Mouse (Mus musculus) limb, embryonic 12.5 days (tissue): ENCODE results near the gene A730049H05Rik. TPM values are rescaled to one million over a fixed set of nuclear protein-coding genes. Genes with fewer than 3 reads are reported as not detected.
A peak's percentile ranks its signal among the peaks of the same experiment; 100 is the strongest.

Experiments used
- ATAC-seq: fragments of 200-750 bp; cut with Nextera tagmentation; 2 replicates; pipeline ENCODE4 v1.8.0; 2017; ENCODE audit warnings: low read depth, moderate TSS enrichment; ENCODE audit not compliant: insufficient number of reproducible peaks, insufficient read depth, low FRiP score, low TSS enrichment
- H3K27ac ChIP-seq: fragments of 300-500 bp; sonication (generic); 2 replicates; pipeline ENCODE4 v1.5.1; 2016; ENCODE audit warnings: mild to moderate bottlenecking, moderate library complexity
- H3K27me3 ChIP-seq: fragments of 300-500 bp; sonication (generic); 2 replicates; pipeline ENCODE4 v1.6.1; 2016; ENCODE audit warnings: mild to moderate bottlenecking, moderate library complexity
- H3K36me3 ChIP-seq: fragments of 300-500 bp; sonication (generic); 2 replicates; pipeline ENCODE4 v1.6.1; 2016; ENCODE audit warnings: mild to moderate bottlenecking, moderate library complexity
- H3K4me1 ChIP-seq: fragments of 300-500 bp; sonication (generic); replicated peaks from 2 replicates; pipeline ENCODE4 v1.6.1; 2016
- H3K4me2 ChIP-seq: fragments of 300-500 bp; sonication (generic); 2 replicates; pipeline ENCODE4 v1.6.1; 2016; ENCODE audit warnings: mild to moderate bottlenecking, moderate library complexity
- H3K4me3 ChIP-seq: fragments of 300-500 bp; sonication (generic); replicated peaks from 2 replicates; pipeline ENCODE4 v1.5.1; 2016; ENCODE audit warnings: mild to moderate bottlenecking
- H3K9ac ChIP-seq: fragments of 300-500 bp; sonication (generic); replicated peaks from 2 replicates; pipeline ENCODE4 v1.6.1; 2016; ENCODE audit warnings: mild to moderate bottlenecking, moderate library complexity
- H3K9me3 ChIP-seq: fragments of 300-500 bp; sonication (generic); 2 replicates; pipeline ENCODE4 v1.6.1; 2016; ENCODE audit warnings: mild to moderate bottlenecking, moderate library complexity
- WGBS: fragments of 180-500 bp; shearing (Covaris S2); methylation state at CpG from one replicate; pipeline ENCODE4 v1.1.7; 2016; 5-methylcytosine and 5-hydroxymethylcytosine counted together
- polyA plus RNA-seq: library from polyadenylated mRNA; unstranded; fragments of >200 nt; fragmentation: Nextera tagmentation; extraction: Ambion mirVana; gene quantifications from 2 replicates; pipeline ENCODE4 v1.2.1, GENCODE M21; 2016

A730049H05Rik gene
- polyA plus RNA-seq: 0.35 TPM in 2 replicates

DNA sequence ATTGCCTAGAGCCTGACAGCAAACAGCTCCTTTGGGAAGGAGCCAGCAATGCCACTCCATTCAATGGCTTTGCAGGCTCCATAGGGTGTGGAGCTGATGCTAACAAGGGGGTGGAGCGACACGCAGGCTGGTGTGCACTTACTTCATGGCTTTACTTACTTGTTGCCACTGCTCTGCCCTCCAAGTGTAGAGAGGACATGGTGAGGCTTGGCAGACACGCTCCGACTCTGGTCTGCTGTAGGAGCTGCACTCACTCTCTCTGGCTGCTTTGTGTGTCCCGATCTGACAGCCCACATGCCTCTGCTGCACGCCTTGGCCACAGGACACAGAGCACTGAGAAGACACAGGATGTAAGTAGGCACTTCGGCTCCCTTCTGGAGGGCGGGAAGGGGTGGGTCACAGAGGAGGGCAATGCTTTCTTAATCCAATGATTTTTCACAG, at the start of gene A730049H05Rik:
Gene A730049H05Rik, plus strand, starts transcription at position 168 of the 441 bp plus-strand sequence.
- no peak within 1 kb of the TSS for H3K9ac ChIP-seq
- ATAC-seq: no peak
- H3K4me1 ChIP-seq: peaks cover 9% of the 10 kb centered on the region
- no peak within 1 kb of the TSS for H3K4me3 ChIP-seq
- H3K27me3 ChIP-seq: no peaks in the 10 kb centered on the region
- no peak within 1 kb of the TSS for H3K27ac ChIP-seq
- H3K9me3 ChIP-seq: no peaks in the 10 kb centered on the region
- peaks cover 11% of the 10 kb centered on the region; the same call in 1 of the 2 replicates for H3K36me3 ChIP-seq
- WGBS: 25% methylated on average over 8 of the region's 8 CpGs
- peak within 1 kb of the TSS; percentile 37 for H3K4me2 ChIP-seq

DNA sequence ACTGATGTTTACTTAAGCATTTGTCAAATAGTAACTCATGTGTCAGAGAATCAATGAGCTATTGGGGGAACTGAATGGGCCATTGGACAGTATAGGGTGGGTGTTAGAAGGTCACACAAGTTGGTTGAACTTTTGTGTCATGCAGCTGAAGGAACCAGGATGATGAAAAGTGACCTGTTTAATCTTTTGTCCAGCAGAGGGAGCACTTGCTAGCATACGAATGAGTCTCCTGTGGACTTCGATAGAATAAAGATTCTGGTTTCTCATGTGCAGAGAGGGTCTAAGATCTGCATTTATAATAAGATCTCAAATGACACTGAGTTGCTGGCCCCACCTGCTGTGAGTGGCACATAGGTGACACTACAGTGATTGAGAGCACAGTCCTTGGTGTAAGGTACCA, 39.9 kb upstream of the A730049H05Rik start:
- 42% methylated on average over 2 of the region's 2 CpGs for WGBS
- Histone ChIP-seq H3K4me1 (no peaks in the 10 kb centered on the region), H3K4me3 (no peak overlapping the region), H3K27ac (no peak overlapping the region), H3K9me3 (no peaks in the 10 kb centered on the region), H3K9ac (no peak overlapping the region), H3K36me3 (peaks cover 7% of the 10 kb centered on the region; the same call in 1 of the 2 replicates), H3K4me2 (no peak overlapping the region), H3K27me3 (no peaks in the 10 kb centered on the region)
- ATAC-seq: no peak

DNA sequence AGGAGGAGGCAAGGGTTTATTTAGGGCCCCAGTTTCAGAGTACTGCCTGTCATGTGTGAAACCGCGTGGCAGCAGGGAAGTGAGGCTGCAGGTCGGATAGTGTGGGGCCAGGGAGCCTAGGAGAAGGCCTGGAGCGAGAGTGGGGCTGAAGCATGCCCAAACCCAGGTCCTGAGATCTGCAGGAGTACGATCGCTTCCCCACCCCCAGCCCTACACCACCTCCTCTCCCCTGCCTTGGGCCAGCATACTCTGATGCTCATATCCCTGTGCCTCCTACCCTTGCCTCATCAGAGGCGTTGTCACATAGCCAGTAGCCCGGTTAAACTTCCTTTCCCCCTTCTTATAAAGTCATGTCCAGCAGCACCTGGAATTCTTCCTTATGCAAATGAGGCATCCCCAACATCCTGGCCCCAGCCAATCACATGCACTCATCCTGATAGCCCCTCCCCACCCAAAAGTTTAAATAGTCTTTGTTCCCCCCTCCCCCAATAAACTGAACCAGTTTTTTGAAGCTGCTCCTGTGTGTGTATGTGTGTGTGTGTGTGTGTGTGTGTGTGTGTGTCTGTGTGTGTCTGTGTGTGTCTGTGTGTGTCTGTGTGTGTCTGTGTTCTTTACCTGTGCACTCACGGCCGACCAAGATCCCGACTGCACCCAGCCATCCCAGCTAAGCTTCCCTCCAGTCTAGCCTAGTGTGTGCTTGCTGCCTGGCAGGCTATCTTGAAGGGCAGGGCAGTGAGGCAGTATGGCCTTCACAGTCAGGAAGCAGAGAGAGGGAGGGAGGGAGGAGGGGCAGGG, 36.9 kb upstream of the A730049H05Rik start:
- no peak for ATAC-seq
- no peak overlapping the region for H3K9ac ChIP-seq
- no peak overlapping the region for H3K27ac ChIP-seq
- H3K36me3 ChIP-seq: peaks cover 7% of the 10 kb centered on the region; the same call in 1 of the 2 replicates
- WGBS: 64% methylated on average over 11 of the region's 11 CpGs
- H3K9me3 ChIP-seq: no peaks in the 10 kb centered on the region
- H3K4me3 ChIP-seq: no peak overlapping the region
- H3K27me3 ChIP-seq: no peaks in the 10 kb centered on the region
- H3K4me1 ChIP-seq: no peaks in the 10 kb centered on the region
- H3K4me2 ChIP-seq: no peak overlapping the region

DNA sequence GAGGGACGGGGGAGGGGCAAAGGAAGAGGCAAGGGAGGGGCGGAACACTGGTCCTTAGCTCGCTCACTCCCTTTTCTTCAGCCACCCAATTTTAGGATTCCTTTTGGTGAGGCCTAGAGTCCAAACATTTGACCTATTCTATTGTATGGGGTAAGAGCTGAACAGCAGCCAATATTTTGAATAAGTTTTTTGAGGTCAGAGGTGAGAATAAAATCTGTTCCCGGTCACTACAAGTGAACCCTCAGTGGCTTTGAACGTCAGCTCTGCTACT, 36.4 kb upstream of the A730049H05Rik start:
- no peaks in the 10 kb centered on the region for H3K9me3 ChIP-seq
- no peak for ATAC-seq
- peaks cover 7% of the 10 kb centered on the region; the same call in 1 of the 2 replicates for H3K36me3 ChIP-seq
- H3K4me1 ChIP-seq: no peaks in the 10 kb centered on the region
- H3K4me2 ChIP-seq: no peak overlapping the region
- WGBS: 34% methylated on average over 5 of the region's 5 CpGs
- H3K27ac ChIP-seq: no peak overlapping the region
- no peaks in the 10 kb centered on the region for H3K27me3 ChIP-seq
- H3K9ac ChIP-seq: no peak overlapping the region
- no peak overlapping the region for H3K4me3 ChIP-seq

DNA sequence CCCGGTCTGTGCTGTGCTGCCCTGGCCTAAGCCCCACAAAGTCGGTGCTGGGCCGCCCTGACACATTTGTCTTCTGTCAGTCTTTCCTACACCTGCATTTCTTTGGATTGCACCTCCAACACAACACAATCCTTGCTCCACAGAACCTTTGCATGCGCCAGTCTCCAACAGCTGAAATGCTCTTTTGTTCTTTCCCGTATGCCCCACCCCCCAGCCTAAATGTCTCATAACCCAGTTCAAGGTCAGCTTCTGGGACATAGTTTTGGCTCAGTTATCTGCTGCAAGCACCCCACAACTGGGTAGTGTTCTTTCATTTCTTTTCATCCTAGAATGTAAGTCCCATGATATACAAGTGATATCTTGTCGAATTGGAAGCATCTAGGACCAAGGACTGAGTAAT, 34.8 kb upstream of the A730049H05Rik start:
- Histone ChIP-seq H3K4me2 (no peak overlapping the region), H3K27ac (no peak overlapping the region), H3K4me3 (no peak overlapping the region), H3K36me3 (no peaks in the 10 kb centered on the region; the same call in 1 of the 2 replicates), H3K9me3 (no peaks in the 10 kb centered on the region), H3K4me1 (peaks cover 1% of the 10 kb centered on the region; the same call in 1 of the 2 replicates), H3K27me3 (peaks cover 11% of the 10 kb centered on the region), H3K9ac (no peak overlapping the region)
- 87% methylated on average over 6 of the region's 6 CpGs for WGBS
- ATAC-seq: no peak

DNA sequence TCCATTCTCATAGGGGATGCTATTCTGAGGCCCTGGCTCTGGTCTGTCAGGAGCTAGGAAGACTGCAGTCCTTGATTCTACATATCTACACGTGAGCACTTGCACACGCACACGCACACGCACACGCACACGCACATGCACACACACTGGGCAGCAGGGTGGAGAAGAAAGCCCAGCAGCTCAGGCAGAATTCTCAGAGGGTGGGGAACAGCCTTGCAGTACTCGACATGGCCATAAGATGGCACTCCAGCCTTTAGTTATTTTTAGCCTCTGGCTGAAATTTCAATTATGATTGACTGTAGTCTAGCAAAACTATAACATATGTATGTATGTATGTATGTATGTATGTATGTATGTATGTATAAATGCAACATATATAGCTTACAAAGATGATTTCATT, 31.5 kb upstream of the A730049H05Rik start:
- Histone ChIP-seq H3K4me1 (peaks cover 8% of the 10 kb centered on the region; the same call in 1 of the 2 replicates), H3K9me3 (no peaks in the 10 kb centered on the region), H3K36me3 (no peaks in the 10 kb centered on the region; the same call in 1 of the 2 replicates), H3K4me3 (no peak overlapping the region), H3K9ac (no peak overlapping the region), H3K27me3 (peaks cover 12% of the 10 kb centered on the region), H3K27ac (no peak overlapping the region), H3K4me2 (no peak overlapping the region)
- no peak for ATAC-seq
- 19% methylated on average over 7 of the region's 7 CpGs for whole genome bisulfite sequencing

DNA sequence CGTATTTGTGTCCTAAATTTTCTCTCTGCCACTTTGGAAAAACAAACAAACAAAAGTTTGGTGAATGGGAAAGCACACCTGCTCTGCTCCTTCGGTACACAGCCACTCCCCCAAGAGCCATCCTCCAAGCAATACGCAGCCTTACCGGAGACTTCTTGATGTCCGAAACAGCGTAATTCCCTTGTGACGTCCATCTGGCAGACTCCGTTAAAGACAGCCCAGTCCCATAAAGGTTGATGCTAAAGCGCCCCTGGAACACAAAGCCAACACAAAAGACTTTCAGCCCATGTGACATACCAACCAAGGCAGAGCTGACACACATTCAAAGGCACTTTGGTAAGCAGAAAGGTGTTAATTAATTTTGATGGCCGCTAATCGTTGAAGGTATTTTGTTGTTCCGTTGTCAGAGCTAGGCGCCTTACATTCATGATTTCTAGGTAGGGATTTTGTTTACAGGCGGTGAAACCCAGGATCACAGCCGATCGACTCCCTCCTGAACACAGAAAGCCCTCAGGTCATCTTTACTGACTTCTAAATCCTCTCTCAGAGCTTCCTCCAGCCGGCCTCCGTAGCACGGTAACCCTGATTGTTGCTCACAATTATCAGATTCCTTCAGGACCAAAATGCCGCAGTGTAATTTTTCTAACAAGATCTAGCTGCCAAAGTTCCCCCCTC, 29.4 kb upstream of the A730049H05Rik start:
- H3K27ac ChIP-seq: no peak overlapping the region

DNA sequence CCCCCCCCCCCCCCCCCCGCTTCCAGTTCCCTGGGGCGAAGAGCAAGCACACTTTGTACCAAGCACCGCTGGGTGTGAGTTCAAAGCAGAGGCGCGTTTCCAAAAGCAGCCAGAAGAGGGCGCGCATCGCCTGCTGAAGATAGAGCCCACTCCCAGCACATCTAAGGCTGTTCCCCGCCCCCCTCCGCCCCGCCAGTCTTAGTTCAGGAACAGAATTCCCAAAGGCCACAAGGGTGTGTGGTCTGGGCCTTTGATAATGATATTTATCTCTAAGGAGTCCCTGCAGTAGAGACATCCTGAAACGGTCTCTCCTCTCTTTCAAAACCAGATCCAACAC, 28.9 kb upstream of the A730049H05Rik start:
- H3K9me3 ChIP-seq: no peaks in the 10 kb centered on the region
- no peak overlapping the region for H3K9ac ChIP-seq
- WGBS: under 1% methylated on average over 10 of the region's 12 CpGs
- peak overlapping the region; percentile 59 for H3K4me2 ChIP-seq
- peaks cover 12% of the 10 kb centered on the region for H3K27me3 ChIP-seq
- H3K4me1 ChIP-seq: peaks cover 8% of the 10 kb centered on the region; the same call in 1 of the 2 replicates
- no peaks in the 10 kb centered on the region; the same call in 1 of the 2 replicates for H3K36me3 ChIP-seq
- peak; percentile 48 for ATAC-seq
- no peak overlapping the region for H3K27ac ChIP-seq
- H3K4me3 ChIP-seq: peak overlapping the region; percentile 32

More for the DNA sequence above, 29.4 kb upstream of the A730049H05Rik start:
- no peak; the same call in 1 of the 2 replicates for ATAC-seq
- Histone ChIP-seq H3K9ac (no peak overlapping the region; the same call in 1 of the 2 replicates), H3K36me3 (no peaks in the 10 kb centered on the region; the same call in 1 of the 2 replicates), H3K4me3 (peak overlapping the region; percentile 32), H3K4me2 (peak overlapping the region; percentile 59), H3K9me3 (no peaks in the 10 kb centered on the region), H3K4me1 (peaks cover 8% of the 10 kb centered on the region; the same call in 1 of the 2 replicates), H3K27me3 (peaks cover 12% of the 10 kb centered on the region)
- WGBS: 3% methylated on average over 20 of the region's 20 CpGs

DNA sequence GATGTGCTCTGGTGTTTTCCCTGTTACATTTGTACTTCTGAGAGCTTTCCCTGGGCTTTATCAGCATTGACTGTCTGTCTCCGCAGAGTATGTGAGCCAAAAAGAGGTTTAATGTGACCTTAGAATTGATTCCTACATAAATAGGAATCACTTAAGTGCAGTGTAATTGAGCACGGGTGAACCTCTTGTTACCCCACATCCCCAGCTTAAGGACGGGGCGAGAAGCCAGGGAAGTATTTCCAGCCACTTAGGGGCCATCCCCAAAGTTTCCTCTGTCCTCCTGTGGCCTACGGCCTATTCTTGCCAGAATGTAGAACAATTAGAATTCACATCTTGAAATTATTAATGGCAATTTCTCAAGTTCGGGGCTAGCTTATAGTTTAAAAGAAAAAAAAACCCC, 22.5 kb upstream of the A730049H05Rik start:
- WGBS: 53% methylated on average over 6 of the region's 6 CpGs
- Histone ChIP-seq H3K9me3 (no peaks in the 10 kb centered on the region), H3K4me3 (no peak overlapping the region), H3K27ac (no peak overlapping the region), H3K27me3 (no peaks in the 10 kb centered on the region), H3K36me3 (peaks cover 46% of the 10 kb centered on the region; the same call in 1 of the 2 replicates), H3K4me2 (no peak overlapping the region), H3K4me1 (no peaks in the 10 kb centered on the region), H3K9ac (no peak overlapping the region)
- no peak for ATAC-seq

DNA sequence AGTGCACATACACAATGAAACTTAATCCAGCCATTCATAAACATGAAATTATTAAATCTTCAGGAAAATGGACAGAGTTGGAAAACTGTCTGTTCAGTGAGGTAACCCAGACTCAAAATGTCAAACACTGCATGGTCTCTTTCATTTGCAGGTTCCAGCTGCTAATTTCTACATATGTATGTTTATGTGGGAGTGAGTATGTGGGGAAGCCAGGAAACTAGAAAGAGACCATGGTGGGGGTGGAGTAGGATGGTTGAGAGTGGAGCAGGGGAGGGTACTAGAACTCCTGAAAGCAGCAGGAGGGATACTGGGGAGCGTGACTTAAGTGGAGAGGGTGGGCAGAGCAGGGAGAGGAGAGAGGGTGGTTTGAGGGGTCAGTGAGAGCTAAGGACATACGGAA, 14.8 kb upstream of the A730049H05Rik start:
- Histone ChIP-seq H3K36me3 (peaks cover 45% of the 10 kb centered on the region), H3K9me3 (no peaks in the 10 kb centered on the region), H3K4me2 (no peak overlapping the region), H3K27me3 (no peaks in the 10 kb centered on the region), H3K4me3 (no peak overlapping the region), H3K9ac (no peak overlapping the region), H3K27ac (no peak overlapping the region), H3K4me1 (0 out of 2 replicates have a peak, but pooled peaks cover 3% of the 10 kb centered on the region)
- WGBS: 87% methylated on average over 2 of the region's 2 CpGs
- no peak for ATAC-seq

DNA sequence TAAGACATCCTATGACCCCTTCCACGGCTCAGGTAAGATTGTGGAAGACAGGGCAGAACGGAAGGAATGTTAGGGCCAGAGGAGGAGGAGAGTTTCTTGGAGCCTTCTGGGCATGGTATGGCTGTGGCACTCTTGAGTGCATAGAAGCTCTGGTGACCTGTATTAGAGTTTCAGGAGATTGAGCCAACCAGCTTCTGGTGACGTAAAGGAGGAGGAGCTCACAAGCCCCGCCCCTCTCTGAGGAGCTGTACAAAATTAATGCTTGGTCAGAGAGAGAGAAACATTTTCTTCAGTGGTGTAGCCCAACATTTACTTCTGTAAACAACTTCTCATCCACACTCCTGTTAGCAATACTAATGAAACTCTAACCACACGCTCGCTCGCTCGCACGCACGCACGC, 13.9 kb upstream of the A730049H05Rik start:
- Histone ChIP-seq H3K36me3 (peaks cover 42% of the 10 kb centered on the region), H3K4me2 (no peak overlapping the region), H3K4me3 (no peak overlapping the region), H3K9me3 (no peaks in the 10 kb centered on the region), H3K27ac (no peak overlapping the region), H3K9ac (no peak overlapping the region), H3K4me1 (0 out of 2 replicates have a peak, but pooled peaks cover 3% of the 10 kb centered on the region), H3K27me3 (no peaks in the 10 kb centered on the region)
- ATAC-seq: no peak
- 90% methylated on average over 11 of the region's 11 CpGs for WGBS
